Mouse (Mus musculus) kidney, embryonic 16.5 days (tissue): Measurements from ENCODE around the gene Smok2b. TPM values are rescaled to one million over a fixed set of nuclear protein-coding genes. Genes with fewer than 3 reads are reported as not detected.
"Not testable (repeated sequence)": the region's sequence is repeated elsewhere in the genome, so short reads cannot be mapped to it uniquely, and the experiment has no call there.

ENCODE experiments used
- ATAC-seq: fragments of 200-750 bp; cut with Nextera tagmentation; 2 replicates; pipeline ENCODE4 v1.8.0; 2017; ENCODE audit warnings: moderate TSS enrichment; ENCODE audit not compliant: low FRiP score, low TSS enrichment
- H3K27ac ChIP-seq: fragments of 300-500 bp; sonication (generic); 2 replicates; pipeline ENCODE4 v1.5.1; 2014; ENCODE audit warnings: low read length
- H3K27me3 ChIP-seq: fragments of 300-500 bp; sonication (generic); 2 replicates; pipeline ENCODE4 v1.6.1; 2014; ENCODE audit warnings: low read length, control low read depth, mixed read lengths; ENCODE audit not compliant: insufficient read depth
- H3K36me3 ChIP-seq: fragments of 300-500 bp; sonication (generic); 2 replicates; pipeline ENCODE4 v1.6.1; 2014; ENCODE audit warnings: low read length, control low read depth, mixed read lengths; ENCODE audit not compliant: insufficient read depth
- H3K4me1 ChIP-seq: fragments of 300-500 bp; sonication (generic); 2 replicates; pipeline ENCODE4 v1.6.1; 2014; ENCODE audit warnings: low read length, control low read depth, mixed read lengths; ENCODE audit not compliant: insufficient read depth
- H3K4me2 ChIP-seq: fragments of 300-500 bp; sonication (generic); replicated peaks from 2 replicates; pipeline ENCODE4 v1.6.1; 2014; ENCODE audit warnings: low read depth, low read length
- H3K4me3 ChIP-seq: fragments of 300-500 bp; sonication (generic); 2 replicates; pipeline ENCODE4 v1.5.1; 2014; ENCODE audit warnings: mild to moderate bottlenecking, low read length
- H3K9ac ChIP-seq: fragments of 300-500 bp; sonication (generic); replicated peaks from 2 replicates; pipeline ENCODE4 v1.6.1; 2014; ENCODE audit warnings: low read length
- H3K9me3 ChIP-seq: fragments of 300-500 bp; sonication (generic); 2 replicates; pipeline ENCODE4 v1.6.1; 2016; ENCODE audit warnings: low read length, control low read depth
- WGBS: fragments of 180-500 bp; shearing (Covaris S2); extraction: QIAGEN DNeasy Blood & Tissue Kit; methylation state at CpG from one replicate; pipeline ENCODE4 v1.1.7; 2014; 5-methylcytosine and 5-hydroxymethylcytosine counted together
- polyA plus RNA-seq: library from polyadenylated mRNA; unstranded; fragments of >200 nt; fragmentation: Nextera tagmentation; extraction: Ambion mirVana; gene quantifications from 2 replicates; pipeline ENCODE4 v1.2.1, GENCODE M21; 2015

Smok2b gene
- polyA plus RNA-seq, 1 experiment from 2014 or later = not detected

DNA sequence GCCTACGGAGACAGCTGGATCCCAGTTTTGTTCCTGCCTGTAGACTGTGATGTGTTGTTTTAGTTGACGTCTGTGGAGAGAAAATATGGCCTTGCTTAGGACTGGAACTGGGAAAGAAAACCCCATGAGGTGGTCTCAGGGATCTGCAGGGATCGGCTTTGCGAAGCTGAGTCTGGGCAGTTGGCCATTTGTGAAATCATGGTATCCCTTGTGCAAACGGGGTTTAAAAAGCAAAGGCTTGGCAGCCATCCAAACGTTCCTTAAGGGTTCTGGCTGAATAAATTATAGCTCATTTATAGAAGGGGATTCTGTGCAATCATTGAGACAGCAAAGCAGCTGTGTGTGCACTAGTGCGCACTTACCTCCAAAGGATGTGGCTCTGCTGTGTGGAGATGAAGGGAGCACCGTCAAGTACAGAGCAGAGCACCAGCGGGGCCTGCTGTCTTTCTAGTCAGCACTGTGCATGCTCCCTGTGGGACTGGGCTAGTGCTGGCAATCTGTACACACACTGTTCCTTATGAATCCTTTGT lies 30.1 kb upstream of the Smok2b start:
- H3K27me3 ChIP-seq, ATAC-seq, H3K4me2 ChIP-seq, H3K4me1 ChIP-seq, H3K9ac ChIP-seq, H3K4me3 ChIP-seq, H3K36me3 ChIP-seq, H3K27ac ChIP-seq: not testable (repeated sequence)
- WGBS = 74% methylated on average over 8 of the region's 9 CpGs
- H3K9me3 ChIP-seq = peaks cover 35% of the 10 kb centered on the region

DNA sequence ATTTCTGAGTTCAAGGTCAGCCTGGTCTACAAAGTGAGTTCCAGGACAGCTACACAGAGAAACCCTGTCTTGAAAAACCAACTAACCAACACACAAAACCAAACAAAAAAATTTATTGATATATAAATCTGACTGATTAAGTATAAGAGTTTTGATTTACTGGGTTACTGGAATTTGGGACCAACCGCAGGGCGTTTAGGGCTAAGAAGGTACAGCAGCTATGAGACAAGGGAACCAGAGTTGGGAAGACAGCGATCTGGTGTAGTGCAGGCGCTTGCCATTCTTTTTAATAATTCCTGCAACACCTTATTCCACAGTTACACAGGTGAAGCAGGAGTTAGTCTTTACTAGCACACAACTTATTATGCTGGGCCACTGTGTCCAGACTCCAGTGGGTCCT lies 28.5 kb upstream of the Smok2b start:
- not testable (repeated sequence) for H3K27me3 ChIP-seq, H3K27ac ChIP-seq, ATAC-seq, H3K4me1 ChIP-seq, H3K4me3 ChIP-seq, H3K36me3 ChIP-seq, H3K4me2 ChIP-seq, H3K9ac ChIP-seq
- WGBS = 90% methylated on average over 4 of the region's 4 CpGs
- H3K9me3 ChIP-seq = peaks cover 31% of the 10 kb centered on the region

DNA sequence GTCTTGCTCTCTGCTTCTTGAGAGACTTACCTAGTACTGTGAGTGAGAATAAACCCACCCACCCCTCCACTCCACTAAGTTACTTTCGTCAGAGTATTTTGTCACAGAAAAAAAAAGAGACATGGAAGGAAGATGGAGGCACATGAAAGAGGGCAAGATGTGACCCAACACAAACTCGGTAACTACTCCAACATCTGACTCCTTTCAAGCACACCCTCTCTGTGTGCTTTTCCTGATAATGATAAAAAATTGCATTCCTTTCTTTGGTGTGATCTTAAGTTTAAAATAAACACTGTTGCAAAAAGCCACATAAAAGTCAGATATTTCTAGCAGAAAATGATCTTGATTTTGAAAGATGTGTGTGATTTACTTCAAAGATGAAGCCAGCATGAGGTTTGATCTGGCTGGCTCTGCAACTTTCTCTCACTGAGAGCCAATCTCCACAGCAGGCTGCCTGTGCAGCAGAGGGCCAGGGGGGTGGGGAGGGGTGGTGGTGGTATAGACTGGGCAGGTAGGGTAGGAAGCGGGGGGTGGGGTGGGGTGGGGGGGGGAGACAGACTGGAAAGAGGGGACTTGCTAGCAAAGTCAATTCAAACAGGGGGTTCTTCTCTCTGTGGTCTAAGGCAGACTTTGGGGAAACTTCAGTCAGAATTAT lies 27.5 kb upstream of the Smok2b start:
- H3K4me3 ChIP-seq, H3K4me1 ChIP-seq, H3K4me2 ChIP-seq, H3K27me3 ChIP-seq, H3K27ac ChIP-seq, ATAC-seq, H3K36me3 ChIP-seq, H3K9ac ChIP-seq: not testable (repeated sequence)
- WGBS = 74% methylated on average over 2 of the region's 3 CpGs
- peaks cover 39% of the 10 kb centered on the region for H3K9me3 ChIP-seq

DNA sequence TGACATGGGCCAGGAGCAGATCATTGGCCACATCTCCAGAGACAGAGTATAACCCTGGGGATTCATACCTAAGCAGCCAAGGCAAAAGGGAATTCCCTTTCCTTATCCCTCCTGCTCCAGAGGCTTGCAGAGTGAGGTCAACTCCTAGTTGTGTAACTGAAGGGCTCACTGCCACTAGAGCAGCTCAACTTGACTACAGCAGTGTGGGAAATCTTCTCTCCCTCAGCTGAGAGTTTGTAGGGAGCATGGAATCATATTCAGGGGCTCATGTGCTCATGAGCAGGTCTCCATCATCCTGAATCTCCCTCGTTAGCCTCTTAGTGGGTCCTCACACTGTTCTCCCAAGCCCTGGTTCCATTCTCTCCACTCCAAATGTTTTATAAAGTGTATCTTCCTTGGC lies 24.8 kb upstream of the Smok2b start:
- not testable (repeated sequence) for H3K36me3 ChIP-seq, H3K27ac ChIP-seq, ATAC-seq, H3K4me2 ChIP-seq, H3K4me1 ChIP-seq, H3K27me3 ChIP-seq, H3K4me3 ChIP-seq, H3K9ac ChIP-seq
- 92% methylated on average over 1 of the region's 1 CpGs for WGBS
- peaks cover 33% of the 10 kb centered on the region for H3K9me3 ChIP-seq

DNA sequence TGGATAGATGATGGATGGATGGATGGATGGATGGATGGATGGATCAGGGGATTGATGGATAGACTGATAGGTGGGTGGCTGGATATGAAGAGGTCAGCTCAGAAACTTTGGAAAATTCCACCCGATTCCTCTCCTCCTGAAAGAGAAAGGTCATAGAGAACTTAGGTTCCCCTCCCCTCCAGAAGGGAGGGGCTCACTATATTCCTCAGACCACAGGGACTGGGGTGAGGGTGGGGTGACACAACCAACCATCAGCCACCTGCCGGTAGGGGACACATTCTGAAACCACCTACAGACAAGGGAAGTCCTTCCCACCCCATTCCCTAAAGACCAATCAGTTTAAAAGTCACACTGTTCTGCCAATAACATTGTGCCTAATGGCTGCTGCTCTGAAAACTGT lies 23.6 kb upstream of the Smok2b start:
- peak; percentile 36; the same call in 1 of the 2 replicates for ATAC-seq
- Histone ChIP-seq H3K4me2 (no peak overlapping the region), H3K9ac (no peak overlapping the region), H3K9me3 (peaks cover 29% of the 10 kb centered on the region), H3K27ac (no peak overlapping the region), H3K36me3 (no peaks in the 10 kb centered on the region), H3K4me3 (no peak overlapping the region), H3K4me1 (no peaks in the 10 kb centered on the region), H3K27me3 (no peaks in the 10 kb centered on the region)
- WGBS = 88% methylated on average over 2 of the region's 2 CpGs

DNA sequence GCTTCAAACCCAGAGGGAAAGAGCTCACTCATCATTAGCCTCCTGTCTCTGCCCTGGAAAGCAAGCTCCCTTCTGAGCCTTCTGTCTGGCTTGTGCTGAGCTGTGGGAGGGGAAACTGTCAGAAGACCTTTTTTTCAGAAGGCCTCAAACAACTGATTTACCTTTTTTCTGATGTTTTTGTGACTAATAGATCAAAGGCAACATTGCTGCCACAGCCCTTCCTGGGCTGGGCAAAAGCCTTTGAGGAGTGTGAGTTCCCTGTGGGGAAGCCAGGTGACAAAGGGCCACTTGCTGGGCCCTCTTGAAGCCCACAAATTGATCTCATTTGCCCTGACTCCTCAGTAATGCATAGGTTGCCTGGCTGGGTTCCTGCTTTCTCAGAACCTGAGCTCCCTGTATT lies 21.6 kb upstream of the Smok2b start:
- ATAC-seq, H3K4me3 ChIP-seq, H3K4me2 ChIP-seq, H3K27me3 ChIP-seq, H3K27ac ChIP-seq, H3K9ac ChIP-seq, H3K36me3 ChIP-seq, H3K4me1 ChIP-seq: not testable (repeated sequence)
- H3K9me3 ChIP-seq = peaks cover 46% of the 10 kb centered on the region

DNA sequence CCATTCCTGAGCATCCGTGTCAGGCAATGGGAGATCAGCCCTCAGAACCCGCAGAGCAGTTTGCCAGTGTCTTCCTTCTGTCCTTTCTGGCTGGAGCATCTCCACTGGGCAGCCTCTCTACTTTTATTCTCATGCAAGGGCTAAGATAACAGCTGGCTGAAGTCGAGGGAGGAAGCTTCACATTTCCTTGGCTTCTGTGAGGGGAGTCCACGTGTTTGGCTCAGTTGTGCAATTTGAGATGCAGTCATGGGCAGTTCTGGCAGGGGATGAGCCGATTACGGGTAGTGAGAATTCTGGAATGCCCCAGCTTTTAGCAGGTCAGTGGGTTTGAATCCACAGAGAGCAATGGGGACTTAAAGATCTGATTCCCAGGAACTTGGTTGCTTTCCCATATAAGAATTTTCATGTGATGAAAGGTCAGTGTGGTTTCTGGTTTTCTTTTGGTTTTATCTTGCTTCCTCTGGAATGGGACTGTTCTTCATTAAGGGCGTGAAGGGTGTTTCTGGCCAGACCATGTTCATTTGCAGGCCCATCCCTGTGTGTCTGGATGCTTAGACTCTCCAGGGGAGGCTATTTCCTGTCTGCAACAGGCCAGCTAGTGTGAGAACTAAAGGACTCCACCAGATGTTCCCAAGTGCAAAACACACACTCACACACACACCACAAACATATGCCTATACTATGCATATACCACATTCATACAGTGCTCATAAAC lies 17.8 kb upstream of the Smok2b start:
- Histone ChIP-seq H3K27ac (no peak overlapping the region), H3K27me3 (no peaks in the 10 kb centered on the region), H3K4me1 (no peaks in the 10 kb centered on the region), H3K4me3 (no peak overlapping the region), H3K9me3 (peaks cover 69% of the 10 kb centered on the region), H3K9ac (no peak overlapping the region), H3K36me3 (no peaks in the 10 kb centered on the region), H3K4me2 (no peak overlapping the region)
- 68% methylated on average over 7 of the region's 7 CpGs for WGBS
- no peak for ATAC-seq

DNA sequence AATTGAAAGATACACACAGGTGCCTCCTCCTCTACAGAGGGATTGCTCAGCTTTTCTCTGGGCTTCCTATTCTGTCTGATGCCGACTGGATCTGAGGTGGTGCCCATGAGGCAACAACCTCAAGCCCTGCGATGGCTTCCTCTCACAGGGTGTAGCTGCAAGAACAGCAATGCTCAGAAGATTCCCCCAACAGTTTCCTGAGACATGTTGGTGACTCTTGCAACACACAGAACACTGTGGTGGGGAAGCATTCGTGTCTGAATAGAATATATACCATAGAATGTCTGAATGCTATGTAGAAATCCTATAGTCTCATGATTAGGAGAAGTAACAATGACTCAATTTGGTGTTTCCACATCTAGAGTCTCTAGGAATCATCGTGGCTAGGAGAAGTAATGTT lies 15.9 kb upstream of the Smok2b start:
- Histone ChIP-seq H3K27me3 (no peaks in the 10 kb centered on the region), H3K4me3 (no peak overlapping the region), H3K27ac (no peak overlapping the region), H3K4me2 (no peak overlapping the region), H3K4me1 (no peaks in the 10 kb centered on the region), H3K36me3 (no peaks in the 10 kb centered on the region), H3K9ac (no peak overlapping the region), H3K9me3 (peaks cover 86% of the 10 kb centered on the region)
- ATAC-seq = no peak
- WGBS = 61% methylated on average over 4 of the region's 4 CpGs

DNA sequence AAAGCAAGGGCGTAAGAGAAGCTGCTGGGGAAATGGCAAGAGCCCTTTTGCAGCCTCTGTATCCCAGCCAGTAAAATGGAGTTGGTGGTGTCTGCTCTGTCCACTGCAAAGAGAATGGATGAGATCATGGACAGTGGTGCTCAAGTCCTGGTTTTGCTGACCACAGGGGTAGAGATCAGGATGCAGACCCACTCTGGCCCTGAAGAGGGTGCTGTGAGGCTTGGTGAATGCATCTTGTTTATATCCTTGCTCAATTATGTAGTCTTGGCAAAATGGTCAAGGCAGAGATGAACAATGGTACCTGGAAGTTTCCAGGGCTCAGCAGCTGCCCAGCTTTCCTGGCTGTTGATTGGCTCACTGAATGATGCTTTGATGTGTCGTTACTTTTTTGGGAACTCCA lies 14.5 kb upstream of the Smok2b start:
- Histone ChIP-seq H3K9me3 (peaks cover 95% of the 10 kb centered on the region), H3K9ac (no peak overlapping the region)

DNA sequence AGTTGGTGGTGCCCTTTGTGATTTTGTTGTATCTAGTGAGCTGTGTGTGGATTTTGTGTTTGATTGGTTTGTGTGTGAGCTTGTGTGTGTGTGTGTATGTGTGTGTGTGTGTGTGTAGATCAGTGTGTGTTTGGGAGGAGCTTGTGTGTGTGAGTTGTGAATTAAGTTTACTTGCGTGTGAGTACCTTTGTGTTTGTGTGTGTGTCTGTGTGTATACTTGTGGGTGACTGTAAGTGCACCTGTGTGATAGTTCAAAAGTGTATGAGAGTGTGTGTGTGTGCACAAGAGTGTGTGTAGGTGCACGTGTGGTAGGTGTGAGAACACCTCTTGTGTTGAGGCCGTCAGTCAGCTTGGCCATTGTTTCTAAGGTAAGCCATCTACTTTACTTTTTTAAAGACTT lies 9.2 kb upstream of the Smok2b start, which contains the start of gene Smok2a:
Smok2a (plus strand) TSS at position 301 of the 400 bp plus-strand sequence.
- H3K27me3 ChIP-seq = no peaks in the 10 kb centered on the region
- H3K4me1 ChIP-seq = no peaks in the 10 kb centered on the region
- ATAC-seq = no peak
- H3K27ac ChIP-seq = no peak within 1 kb of the TSS
- H3K9me3 ChIP-seq = peaks cover 78% of the 10 kb centered on the region
- 87% methylated on average over 3 of the region's 3 CpGs for WGBS
- H3K36me3 ChIP-seq = no peaks in the 10 kb centered on the region
- no peak within 1 kb of the TSS for H3K9ac ChIP-seq
- no peak within 1 kb of the TSS for H3K4me2 ChIP-seq
- H3K4me3 ChIP-seq = no peak within 1 kb of the TSS

More for the DNA sequence above, 14.5 kb upstream of the Smok2b start:
- Histone ChIP-seq H3K27me3 (no peaks in the 10 kb centered on the region), H3K36me3 (no peaks in the 10 kb centered on the region), H3K27ac (no peak overlapping the region), H3K4me1 (no peaks in the 10 kb centered on the region), H3K4me2 (no peak overlapping the region), H3K4me3 (no peak overlapping the region)
- WGBS = 85% methylated on average over 2 of the region's 2 CpGs
- no peak for ATAC-seq
